Mouse (Mus musculus) CH12.LX (cell line): ENCODE measurements around the gene Gm20388. TPM values are rescaled to one million over a fixed set of nuclear protein-coding genes. Genes with fewer than 3 reads are reported as not detected.

ENCODE experiments used
- DNase-seq: peaks from one replicate; pipeline ENCODE4 v3.0.0-alpha.2; 2013; ENCODE audit errors: extremely low read depth
- H3K27ac ChIP-seq: 2 replicates; pipeline ENCODE4 v1.5.1; 2012; ENCODE audit warnings: low read depth, mild to moderate bottlenecking, control low read depth, moderate library complexity; ENCODE audit not compliant: insufficient read depth
- H3K27me3 ChIP-seq: replicated peaks from 2 replicates; pipeline ENCODE3; 2012; ENCODE audit warnings: inconsistent platforms
- H3K36me3 ChIP-seq, 2 experiments: replicated peaks in 1 of 2; 2 replicates each; pipeline versions ENCODE3 to v1.6.1; 2012; ENCODE audit warnings: inconsistent platforms in 1 of 2, low read length in 1 of 2, mild to moderate bottlenecking in 1 of 2, mixed read lengths in 1 of 2, moderate library complexity in 1 of 2; ENCODE audit not compliant: control insufficient read depth in 1 of 2, insufficient read depth in 1 of 2
- H3K4me1 ChIP-seq, 2 experiments: 2 replicates each; pipeline ENCODE4 v1.6.1; 2012; ENCODE audit warnings: inconsistent platforms in 1 of 2, moderate library complexity in 1 of 2; ENCODE audit not compliant: insufficient read depth in 2 of 2, control insufficient read depth in 1 of 2
- H3K4me2 ChIP-seq: 2 replicates; pipeline ENCODE4 v1.6.1; 2012; ENCODE audit warnings: low read depth, mild to moderate bottlenecking, control low read depth; ENCODE audit not compliant: poor library complexity, insufficient read depth, severe bottlenecking
- H3K4me3 ChIP-seq, 3 experiments: fragments of 150-350 bp in 1 of 3; sonication (generic) in 1 of 3; replicated peaks in 1 of 3; 2 replicates each; pipeline versions ENCODE3 to v1.5.1; 2011 to 2012; ENCODE audit warnings: low read depth in 2 of 3, low read length in 2 of 3, mild to moderate bottlenecking in 2 of 3, moderate library complexity in 2 of 3, control low read depth in 1 of 3, improper control_type of control experiment in 1 of 3, inconsistent platforms in 1 of 3, mixed read lengths in 1 of 3; ENCODE audit not compliant: poor library complexity in 1 of 3
- H3K79me2 ChIP-seq: replicated peaks from 2 replicates; pipeline ENCODE4 v1.6.1; 2012; ENCODE audit warnings: mild to moderate bottlenecking, moderate library complexity; ENCODE audit not compliant: control insufficient read depth, poor library complexity, insufficient read depth, severe bottlenecking; ENCODE audit errors: extremely low read depth
- H3K9ac ChIP-seq: 2 replicates; pipeline ENCODE4 v1.6.1; 2012; ENCODE audit warnings: low read depth, mild to moderate bottlenecking, control low read depth, moderate library complexity; ENCODE audit not compliant: insufficient read depth
- H3K9me3 ChIP-seq: replicated peaks from 2 replicates; pipeline ENCODE3; 2012; ENCODE audit warnings: low read length, inconsistent platforms, mixed read lengths
- CTCF ChIP-seq, 2 experiments: IDR thresholded peaks in 1 of 2; conservative IDR thresholded peaks in 1 of 2; 2 replicates each; pipeline ENCODE4 v1.5.1; 2011 to 2012; ENCODE audit warnings: low read depth in 2 of 2, low read length in 2 of 2, improper control_type of control experiment in 1 of 2, inconsistent platforms in 1 of 2, mild to moderate bottlenecking in 1 of 2, moderate library complexity in 1 of 2
- ETS1 ChIP-seq: conservative IDR thresholded peaks from 2 replicates; pipeline ENCODE4 v1.6.1; 2012; ENCODE audit warnings: low read depth, mild to moderate bottlenecking, inconsistent platforms, low read length, improper control_type of control experiment, moderate library complexity
- GABPA ChIP-seq: IDR thresholded peaks from 2 replicates; pipeline ENCODE4 v1.6.1; 2012; ENCODE audit warnings: low read depth, low read length, improper control_type of control experiment, inconsistent platforms; ENCODE audit not compliant: insufficient replicate concordance
- IRF4 ChIP-seq: IDR thresholded peaks from 2 replicates; pipeline ENCODE4 v1.6.1; 2014; ENCODE audit warnings: low read depth, mild to moderate bottlenecking, inconsistent platforms, low read length, improper control_type of control experiment
- KAT2A ChIP-seq: IDR thresholded peaks from 2 replicates; pipeline ENCODE4 v1.6.1; 2012; ENCODE audit warnings: low read length, improper control_type of control experiment, inconsistent platforms; ENCODE audit not compliant: insufficient replicate concordance
- MAX ChIP-seq: IDR thresholded peaks from 2 replicates; pipeline ENCODE4 v1.6.1; 2011; ENCODE audit warnings: low read length, improper control_type of control experiment
- MAZ ChIP-seq: IDR thresholded peaks from 2 replicates; pipeline ENCODE4 v1.6.1; 2012; ENCODE audit warnings: low read depth, mild to moderate bottlenecking, inconsistent platforms, low read length, improper control_type of control experiment, moderate library complexity
- MEF2A ChIP-seq: IDR thresholded peaks from 2 replicates; pipeline ENCODE4 v1.6.1; 2014; ENCODE audit warnings: low read depth, mild to moderate bottlenecking, inconsistent platforms, low read length, improper control_type of control experiment, borderline replicate concordance
- MXI1 ChIP-seq: IDR thresholded peaks from 2 replicates; pipeline ENCODE4 v1.6.1; 2011; ENCODE audit warnings: mild to moderate bottlenecking, low read depth, low read length, improper control_type of control experiment
- NELFE ChIP-seq: IDR thresholded peaks from 2 replicates; pipeline ENCODE4 v1.6.1; 2011; ENCODE audit warnings: low read depth, low read length, improper control_type of control experiment
- NRF1 ChIP-seq: IDR thresholded peaks from 2 replicates; pipeline ENCODE4 v1.6.1; 2014; ENCODE audit warnings: low read depth, mild to moderate bottlenecking, inconsistent platforms, low read length, improper control_type of control experiment, moderate library complexity
- PAX5 ChIP-seq: IDR thresholded peaks from 2 replicates; pipeline ENCODE4 v1.6.1; 2012; ENCODE audit warnings: low read length, inconsistent platforms, mixed read lengths
- POLR2AphosphoS2 ChIP-seq: IDR thresholded peaks from 2 replicates; pipeline ENCODE4 v1.6.1; 2011; ENCODE audit warnings: low read depth, low read length, improper control_type of control experiment
- RAD21 ChIP-seq: IDR thresholded peaks from 2 replicates; pipeline ENCODE4 v1.6.1; 2011; ENCODE audit warnings: low read depth, mild to moderate bottlenecking, low read length, improper control_type of control experiment, moderate library complexity
- RCOR1 ChIP-seq: conservative IDR thresholded peaks from 2 replicates; pipeline ENCODE4 v1.6.1; 2012; ENCODE audit warnings: low read depth, mild to moderate bottlenecking, inconsistent platforms, low read length, improper control_type of control experiment
- SIN3A ChIP-seq: IDR thresholded peaks from 2 replicates; pipeline ENCODE4 v1.6.1; 2012; ENCODE audit warnings: low read length, improper control_type of control experiment, inconsistent platforms
- SMC3 ChIP-seq: IDR thresholded peaks from 2 replicates; pipeline ENCODE4 v1.6.1; 2011; ENCODE audit warnings: low read depth, low read length, improper control_type of control experiment
- TBP ChIP-seq: conservative IDR thresholded peaks from 2 replicates; pipeline ENCODE4 v1.6.1; 2011; ENCODE audit warnings: low read depth, low read length, improper control_type of control experiment
- USF1 ChIP-seq: IDR thresholded peaks from 2 replicates; pipeline ENCODE4 v1.6.1; 2014; ENCODE audit warnings: low read depth, mild to moderate bottlenecking, inconsistent platforms, low read length, improper control_type of control experiment
- USF2 ChIP-seq: conservative IDR thresholded peaks from 2 replicates; pipeline ENCODE4 v1.6.1; 2011; ENCODE audit warnings: low read depth, low read length, improper control_type of control experiment
- ZC3H11A ChIP-seq: IDR thresholded peaks from 2 replicates; pipeline ENCODE4 v1.6.1; 2012; ENCODE audit warnings: low read depth, mild to moderate bottlenecking, inconsistent platforms, low read length, improper control_type of control experiment
- ZKSCAN1 ChIP-seq: IDR thresholded peaks from 2 replicates; pipeline ENCODE4 v1.6.1; 2012; ENCODE audit warnings: low read depth, inconsistent platforms, low read length, improper control_type of control experiment, borderline replicate concordance
- ZNF384 ChIP-seq: IDR thresholded peaks from 2 replicates; pipeline ENCODE4 v1.6.1; 2012; ENCODE audit warnings: low read depth, low read length, improper control_type of control experiment, inconsistent platforms
- dilution Hi-C: fragments of 300-500 bp; cut with MboI; formaldehyde crosslinking; loops from 2 replicates; pipeline ENCODE4 v1.14.3; 2020; ENCODE audit warnings: low sequenced_read_pairs; ENCODE audit not compliant: extremely low pct_unique_long_range_greater_than_20kb, extremely low pct_ligation_motif_present
- in situ Hi-C: fragments of 300-500 bp; cut with MboI; formaldehyde crosslinking; loops from 3 replicates; pipeline ENCODE4 v1.14.3; 2019; ENCODE audit warnings: low sequenced_read_pairs, low pct_ligation_motif_present, low pct_unique_long_range_greater_than_20kb, mixed read lengths
- polyA plus RNA-seq: library from polyadenylated mRNA; unstranded; fragments of >175 nt; gene quantifications from 2 replicates; pipeline ENCODE4 v1.2.1, GENCODE M21; 2012; ENCODE audit warnings: low read depth; ENCODE audit not compliant: insufficient read length
- total RNA-seq, 2 experiments: library from RNA; depleted of rRNA; stranded (reverse); fragments of 300-350 nt in 1 of 2; fragments of >200 nt in 1 of 2; gene quantifications; 2 replicates each; pipeline ENCODE4 v1.2.3; 2012 to 2014

The Gm20388 gene
- total and polyA plus RNA-seq, 3 experiments = 14.8 to 26.3 (median 22.2) TPM

DNA sequence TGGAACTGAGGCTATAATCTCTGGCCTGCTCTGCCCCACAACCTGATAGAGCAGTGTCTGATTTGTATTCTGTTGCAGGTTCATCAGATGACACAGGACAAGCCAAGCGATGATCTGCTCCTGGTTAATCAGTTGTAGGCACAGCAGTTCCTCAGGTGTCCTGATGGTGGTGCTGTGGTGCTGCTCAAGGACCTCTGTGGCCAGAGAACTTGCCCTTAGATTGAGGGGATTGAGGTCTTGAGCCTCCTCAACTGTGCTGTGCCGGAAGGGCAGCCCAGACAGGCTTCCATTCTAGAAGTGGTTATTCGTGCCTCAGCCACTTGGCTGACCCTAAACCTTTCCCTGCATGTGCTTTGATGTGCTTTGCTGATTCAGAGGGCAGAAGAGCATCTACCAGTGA, 4141.5 kb downstream of the Gm20388 start:
- H3K4me2 ChIP-seq = no peak overlapping the region
- H3K4me1 ChIP-seq = peaks cover 0 to 3% of the 10 kb centered on the region in 2 experiments; a peak in 1 of 4 replicates
- H3K9ac ChIP-seq = no peak overlapping the region
- no peaks in the 10 kb centered on the region for H3K27me3 ChIP-seq
- H3K27ac ChIP-seq = no peak overlapping the region
- H3K4me3 ChIP-seq = no peak overlapping the region
- in situ Hi-C loops = loop anchor here (5.0 kb wide), 1 partner anchor 295 kb away; no protein-coding TSS in a partner anchor
- TF ChIP-seq ETS1 (no peak), RCOR1 (no peak), ZKSCAN1 (no peak), RAD21 (peak; percentile 92), SMC3 (peak; percentile 85), CTCF (conservative IDR thresholded peaks at IDR 0.05 in 1 of 2, IDR thresholded peaks at IDR 0.05 in 1 of 2; ENCODE audit: low read depth in 2 of 2, low read length in 2 of 2) (peak; percentile 83 to 97), NELFE (peak; percentile 2; the same call in 1 of the 2 replicates), GABPA (no peak), POLR2AphosphoS2 (no peak), KAT2A (no peak), IRF4 (no peak; the same call in 1 of the 2 replicates), NRF1 (no peak), ZC3H11A (peak; percentile 63; the same call in 1 of the 2 replicates)
- dilution Hi-C loops = no loop called here
- H3K9me3 ChIP-seq = no peaks in the 10 kb centered on the region
- peaks cover 15 to 53% of the 10 kb centered on the region in 2 experiments for H3K36me3 ChIP-seq
- DNase-seq = peak; percentile 58
- no peaks in the 10 kb centered on the region for H3K79me2 ChIP-seq

DNA sequence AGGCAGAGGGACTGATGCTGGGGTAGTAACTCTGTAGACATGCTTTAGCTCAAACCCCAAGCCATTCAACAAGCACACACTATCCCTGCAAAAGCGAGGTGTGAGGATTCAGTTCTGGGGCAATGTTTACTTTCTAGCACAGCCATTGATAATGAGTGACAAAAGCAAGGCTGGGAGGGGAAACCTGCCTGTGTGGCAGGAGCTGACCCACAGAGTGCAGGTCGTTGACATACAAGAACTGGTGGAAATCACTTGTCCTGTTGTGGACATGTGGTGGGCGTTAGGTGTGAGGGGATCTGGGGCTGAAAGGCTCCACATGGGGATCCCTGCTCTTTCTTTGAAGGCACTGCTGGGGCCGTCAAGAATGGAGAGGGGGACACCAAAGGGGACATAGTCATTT, 4141.9 kb downstream of the Gm20388 start:
- H3K27me3 ChIP-seq = no peaks in the 10 kb centered on the region
- H3K9me3 ChIP-seq = no peaks in the 10 kb centered on the region
- DNase-seq = no peak
- peaks cover 0 to 6% of the 10 kb centered on the region in 2 experiments; a peak in 1 of 4 replicates for H3K4me1 ChIP-seq
- in situ Hi-C loops = loop anchor here (5.0 kb wide), 1 partner anchor 295 kb away; no protein-coding TSS in a partner anchor
- no peak overlapping the region for H3K4me2 ChIP-seq
- no peak overlapping the region for H3K9ac ChIP-seq
- peaks cover 11 to 49% of the 10 kb centered on the region in 2 experiments for H3K36me3 ChIP-seq
- H3K4me3 ChIP-seq = no peak overlapping the region
- TF ChIP-seq TBP (no peak), ETS1 (no peak), KAT2A (no peak), MAX (no peak), SIN3A (no peak), USF1 (no peak), ZNF384 (no peak), MAZ (no peak), PAX5 (no peak), ZKSCAN1 (no peak), USF2 (no peak), NRF1 (no peak), MXI1 (no peak), MEF2A (no peak)
- dilution Hi-C loops = no loop called here
- H3K27ac ChIP-seq = no peak overlapping the region
- H3K79me2 ChIP-seq = no peaks in the 10 kb centered on the region
